Mouse (Mus musculus) spleen, postnatal 0 days (tissue): ENCODE measurements around the gene Dgke. TPM values are rescaled to one million over a fixed set of nuclear protein-coding genes. Genes with fewer than 3 reads are reported as not detected.

Source experiments
- polyA plus RNA-seq: library from polyadenylated mRNA; unstranded; fragments of >200 nt; fragmentation: Nextera tagmentation; extraction: Ambion mirVana; gene quantifications from 2 replicates; pipeline ENCODE4 v1.2.1, GENCODE M21; 2015

Gene Dgke
- 1.7 and 2.4 TPM in 2 replicates for polyA plus RNA-seq

DNA sequence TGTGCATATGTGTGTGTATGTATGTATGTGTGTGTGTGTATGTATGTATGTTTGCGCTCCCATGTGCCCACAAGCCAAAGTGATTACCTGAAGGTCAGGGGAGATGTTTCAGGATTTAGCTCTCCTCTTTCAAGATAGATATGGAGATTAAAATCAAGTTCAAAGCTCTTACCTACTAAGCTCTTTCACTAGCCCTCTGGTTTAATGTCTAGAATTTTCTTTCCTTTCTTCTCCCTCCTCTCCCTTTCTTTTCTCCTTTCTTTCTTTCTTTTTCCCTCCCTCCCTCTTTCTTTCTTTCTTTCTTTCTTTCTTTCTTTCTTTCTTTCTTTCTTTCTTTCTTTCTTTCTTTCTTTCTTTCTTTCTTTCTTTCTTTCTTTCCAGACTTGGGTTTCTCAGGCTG, at the start of gene Dgke:
Gene Dgke (minus strand): TSS at position 101 of the 400 bp plus-strand sequence.

DNA sequence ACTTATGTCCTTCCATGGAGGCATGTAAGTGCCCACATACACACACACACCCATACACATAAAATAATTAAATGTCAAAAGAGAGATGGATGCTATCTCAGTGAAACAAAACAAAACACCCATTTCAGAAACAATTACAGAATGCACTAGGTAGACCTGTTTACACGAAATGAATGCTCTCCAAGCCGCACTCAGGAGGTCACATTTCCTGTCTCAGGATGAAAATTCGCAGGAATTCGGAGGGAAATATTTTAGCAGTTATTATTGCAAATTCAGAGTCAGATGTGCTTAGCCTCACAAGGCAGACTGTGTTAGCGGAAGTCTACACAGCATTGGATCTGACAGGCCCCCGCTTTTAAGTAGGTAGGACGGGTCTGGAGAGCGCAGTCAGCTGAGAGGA, 6.9 kb upstream of the Dgke start, which contains the start of gene Gm525:
Gene Gm525 (plus strand): TSS at position 301 of the 400 bp plus-strand sequence.

GRCm38 (mm10) chr11:88998974-88999722, 67.5 kb downstream of the Dgke start, which contains the start of gene Trim25:
Gene Trim25 (plus strand): TSS chr11:88999376.

Other genes starting within 250 kb of the Dgke start
- gene Akap1, start 202.3 kb downstream of the Dgke start, polyA plus RNA-seq: 5.0 and 6.0 TPM in 2 replicates
- gene Scpep1, start 111.4 kb downstream of the Dgke start, polyA plus RNA-seq: 25.7 and 29.5 TPM in 2 replicates
- gene Elobl, start 99.9 kb downstream of the Dgke start, polyA plus RNA-seq: not detected in 2 replicates
- 5.2 and 5.6 TPM in 2 replicates for gene Coil, start 96.6 kb downstream of the Dgke start, polyA plus RNA-seq
- 23.6 and 28.9 TPM in 2 replicates for gene Trim25, start 67.5 kb downstream of the Dgke start, polyA plus RNA-seq
- gene Gm525, start 7.0 kb upstream of the Dgke start, polyA plus RNA-seq: 0.89 and 1.4 TPM in 2 replicates
- 0.71 and 0.82 TPM in 2 replicates for gene Nog, start 235.5 kb upstream of the Dgke start, polyA plus RNA-seq